Comparison of ENCODE assay signal across 9 mouse cellular contexts in genomic region chr12:111159659-111160428, GRCm38 (mm10). TPM values are rescaled to one million over a fixed set of nuclear protein-coding genes. Genes with fewer than 3 reads are reported as not detected.
DNase-seq lines count a peak whose midpoint lies in the region; ATAC-seq and TF ChIP-seq lines count a peak whose summit lies in the region.
"Had no signal": no experiment of that assay in that cellular context is flagged by ENCODE, and none has a peak within 500 bp of the region (broad histone marks: within the 10 kb centered on the region; RNA-seq: fewer than 3 reads in every experiment).

No protein-coding gene starts in this region.

- peak overlapping the region; percentile 18; the same call in 1 of the 2 replicates for H3K4me2 ChIP-seq in heart, postnatal 0 days (ENCODE audit: low read depth, low read length)

- no peaks in the 10 kb centered on the region for H3K9me3 ChIP-seq in heart, postnatal 0 days (replicated peaks; ENCODE audit: control insufficient read depth, low read length)

- TF ChIP-seq CTCF in heart, postnatal 0 days (IDR thresholded peaks at IDR 0.05; ENCODE audit: low read depth), result no peak

- 0 out of 2 replicates have a peak, but pooled peaks cover 15% of the 10 kb centered on the region for H3K4me1 ChIP-seq in heart, postnatal 0 days (ENCODE audit: control insufficient read depth, insufficient read depth)

- H3K4me3 ChIP-seq in heart, postnatal 0 days (ENCODE audit: low read depth, low read length), result no peak overlapping the region

- DNase-seq in urinary bladder, postnatal 14 days (ENCODE audit: low spot score), result peak; percentile 21
- no peak for DNase-seq in urinary bladder, postnatal 4 days (ENCODE audit: low spot score in 2 of 2)
- no peak for DNase-seq in heart, postnatal 0 days (ENCODE audit: low spot score)
- peak; percentile 77 to 81 for DNase-seq in thymus, postnatal 36 days
- DNase-seq in layer of hippocampus, adult 9-11 months, result no peak
- no peak for DNase-seq in layer of hippocampus, postnatal 14 days (ENCODE audit: low spot score in 2 of 2)
- DNase-seq in MN1 (ENCODE audit: low spot score), result no peak

- no peaks in the 10 kb centered on the region for H3K27me3 ChIP-seq in heart, postnatal 0 days (ENCODE audit: control insufficient read depth, insufficient read depth, low read length)

- TF ChIP-seq EP300 in heart, postnatal 0 days (IDR thresholded peaks at IDR 0.05; ENCODE audit: low read depth), result no peak

- WGBS in heart, postnatal 0 days, result 46% methylated on average over 12 of the region's 12 CpGs

- peak overlapping the region; percentile 46; the same call in 1 of the 2 replicates for H3K27ac ChIP-seq in heart, postnatal 0 days (ENCODE audit: low read depth)

- H3K36me3 ChIP-seq in heart, postnatal 0 days (replicated peaks; ENCODE audit: control insufficient read depth, insufficient read depth, low read length), result no peaks in the 10 kb centered on the region

- ATAC-seq in heart, postnatal 0 days (ENCODE audit: insufficient read depth, low read depth), result no peak
- peak; percentile 77 for ATAC-seq in megakaryocyte, adult 5-6 weeks (ENCODE audit: poor library complexity, severe bottlenecking)

- no peak overlapping the region for H3K9ac ChIP-seq in heart, postnatal 0 days (replicated peaks; ENCODE audit: low read depth, low read length)

RNA-seq across cellular contexts. Expression of gene Traf3, which starts 6.3 kb away (rescaled TPM):
- total RNA-seq in heart, postnatal 0 days (2014; rRNA removed; ENCODE audit: low replicate concordance), result 7.2 and 8.3 TPM in 2 replicates
- polyA plus RNA-seq in heart, postnatal 0 days (2015; fragmentation: Nextera tagmentation; extraction: Ambion mirVana), result 2.9 and 3.2 TPM in 2 replicates
- total RNA-seq in megakaryocyte, adult 5-6 weeks (2015), result 9.9 and 13.9 TPM in 2 replicates
- total RNA-seq in megakaryocyte, adult 5-6 weeks (2017), result 18.0 and 21.2 TPM in 2 replicates
- total RNA-seq in layer of hippocampus, postnatal 14 days (2021), result 100 to 1,000 TPM; 124 to 128 TPM

RNA-seq across cellular contexts. Expression of gene 4930595D18Rik, which starts 24.4 kb away (rescaled TPM):
- total RNA-seq in heart, postnatal 0 days (2014; rRNA removed; ENCODE audit: low replicate concordance), result not detected in 2 replicates
- polyA plus RNA-seq in heart, postnatal 0 days (2015; fragmentation: Nextera tagmentation; extraction: Ambion mirVana), result not detected in 2 replicates
- total RNA-seq in megakaryocyte, adult 5-6 weeks (2015), result not detected in 2 replicates
- total RNA-seq in megakaryocyte, adult 5-6 weeks (2017), result not detected in 2 replicates
- total RNA-seq in layer of hippocampus, postnatal 14 days (2021), result under 1 TPM in 1 of 2 experiments, not detected in 1; 0.41 TPM
- polyA plus RNA-seq: embryonic facial prominence, embryonic 11.5 days had no signal

Comparison
In these comparisons a context has a peak if more than half of its experiments do, and no peak if none do; other contexts are left out.
1. DNase-seq: peak in urinary bladder, postnatal 14 days (single experiment) and thymus, postnatal 36 days (2 of 2); none in urinary bladder, postnatal 4 days (0 of 2), heart, postnatal 0 days (single experiment), layer of hippocampus, adult 9-11 months (single experiment), layer of hippocampus, postnatal 14 days (0 of 2) and MN1 (single experiment).
2. RNA of gene Traf3, which starts 6.3 kb away (total RNA-seq): 124 to 128 TPM in layer of hippocampus, postnatal 14 days; 9.9 to 21.2 TPM in megakaryocyte, adult 5-6 weeks and 7.2 to 8.3 TPM in heart, postnatal 0 days; every median in the first group is over 4 times any median in the second.